Mouse (Mus musculus) ovary, adult 18-20 months (tissue): ENCODE measurements around the gene Aldh4a1.

Experiments
- DNase-seq: peaks from one replicate; pipeline ENCODE4 v3.0.0; 2022; ENCODE audit warnings: low spot score, mixed read lengths

Gene Aldh4a1

DNA sequence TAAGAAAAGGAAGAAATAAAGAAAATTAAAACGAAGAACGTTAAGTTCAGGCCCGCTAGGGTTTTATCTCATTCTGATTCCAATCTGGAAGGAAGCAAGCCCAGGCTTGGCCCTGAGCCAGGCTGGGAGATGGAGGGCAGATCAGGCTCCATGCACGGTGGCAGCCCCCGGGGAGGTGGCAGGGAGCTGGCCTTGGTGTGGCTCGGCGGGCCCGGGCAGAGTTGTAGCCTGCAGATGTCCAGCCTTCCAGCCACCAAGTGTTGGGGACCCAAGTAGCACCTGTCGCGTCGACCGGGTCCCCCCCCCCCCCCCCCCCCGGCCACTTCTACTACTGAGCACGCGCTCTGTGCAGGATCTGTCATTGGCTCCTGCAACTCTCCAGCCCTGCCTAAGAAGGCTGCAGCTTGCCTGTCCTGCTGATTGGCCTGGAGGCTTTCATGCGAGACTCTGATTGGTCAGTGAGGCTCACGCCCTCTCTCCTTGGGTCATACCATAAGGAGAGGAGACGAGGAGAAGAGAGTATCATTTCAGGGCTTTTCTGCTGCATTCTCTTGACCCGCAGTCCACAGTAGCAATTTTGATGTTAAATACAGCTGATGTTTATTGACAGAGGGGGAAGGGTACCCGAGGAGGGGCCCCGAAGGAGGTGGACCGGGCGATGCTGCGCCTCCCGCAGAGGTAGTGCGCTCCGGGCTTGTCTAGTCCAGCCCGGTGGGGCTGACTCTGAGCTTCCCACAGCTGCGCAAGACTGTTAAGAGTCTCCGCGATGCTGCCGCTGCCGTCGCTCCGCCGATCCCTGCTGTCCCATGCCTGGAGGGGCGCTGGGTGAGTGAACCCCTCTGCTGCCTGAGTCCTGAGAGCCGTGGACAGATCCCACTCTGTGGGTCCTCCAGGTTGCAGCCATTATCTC lies at the start of gene Aldh4a1:
TSS of gene Aldh4a1 (plus strand) at position 494 of the 910 bp plus-strand sequence.
- DNase-seq: peak; percentile 93

DNA sequence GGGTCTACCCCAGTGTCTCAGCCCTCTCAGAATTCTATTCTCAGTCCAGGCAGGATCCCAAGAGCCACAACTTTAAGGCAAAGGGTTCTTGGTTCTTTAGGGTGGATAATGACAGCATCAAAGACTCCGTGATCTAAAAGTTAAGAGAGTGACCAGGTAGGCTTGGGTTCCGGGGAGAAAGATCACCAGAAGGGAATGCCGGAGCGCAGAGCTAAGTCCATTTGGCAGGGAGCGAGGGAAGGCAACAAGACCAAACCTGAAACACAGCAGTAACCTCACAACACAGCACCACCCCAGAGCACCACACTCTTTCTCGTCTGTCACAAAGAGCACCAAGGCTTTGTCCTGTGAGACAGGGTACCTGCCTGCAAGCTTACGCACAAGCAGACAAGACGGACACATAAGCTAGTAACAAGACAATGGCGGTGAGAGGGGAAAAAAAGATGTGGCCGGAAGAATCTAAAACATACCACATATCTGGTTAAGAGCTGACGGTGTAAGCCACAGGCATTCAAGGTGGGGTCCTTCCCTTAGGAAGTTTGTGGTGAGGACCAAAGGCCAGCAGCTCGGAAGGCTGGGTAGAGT lies 49.6 kb upstream of the Aldh4a1 start:
- no peak for DNase-seq

DNA sequence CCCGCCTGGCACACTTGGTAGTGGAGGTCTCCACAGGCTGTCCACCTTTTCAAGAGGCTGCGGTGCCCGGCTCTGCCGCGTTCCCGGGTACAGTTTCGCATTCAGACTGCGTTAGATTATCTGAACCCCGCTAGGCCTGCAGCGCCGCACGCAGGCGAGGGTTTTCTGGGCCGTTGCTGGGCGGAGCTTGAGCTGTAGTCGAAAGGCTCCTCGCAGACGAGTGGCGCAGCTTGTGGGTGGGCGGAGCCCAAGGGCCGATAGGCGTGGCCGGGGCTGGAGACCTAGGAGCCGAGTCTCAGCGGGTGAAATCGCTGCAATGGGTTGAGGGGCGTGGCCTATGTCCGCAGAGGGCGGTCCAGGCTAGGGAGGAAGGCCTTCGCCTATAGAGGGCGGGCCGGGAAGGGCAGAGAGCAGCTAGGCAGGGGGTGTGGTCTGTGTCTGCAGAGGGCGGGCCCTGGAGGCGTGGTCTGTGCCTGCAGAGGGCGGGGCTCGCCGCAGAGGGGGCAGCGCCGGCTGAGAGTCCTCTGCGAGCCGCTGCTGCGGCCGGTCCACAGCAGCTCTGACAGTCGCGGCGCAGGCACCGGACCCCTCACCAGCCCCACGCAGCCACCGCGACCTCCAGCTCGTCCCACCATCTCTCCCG lies 48.4 kb upstream of the Aldh4a1 start:
- peak; percentile 99 for DNase-seq

DNA sequence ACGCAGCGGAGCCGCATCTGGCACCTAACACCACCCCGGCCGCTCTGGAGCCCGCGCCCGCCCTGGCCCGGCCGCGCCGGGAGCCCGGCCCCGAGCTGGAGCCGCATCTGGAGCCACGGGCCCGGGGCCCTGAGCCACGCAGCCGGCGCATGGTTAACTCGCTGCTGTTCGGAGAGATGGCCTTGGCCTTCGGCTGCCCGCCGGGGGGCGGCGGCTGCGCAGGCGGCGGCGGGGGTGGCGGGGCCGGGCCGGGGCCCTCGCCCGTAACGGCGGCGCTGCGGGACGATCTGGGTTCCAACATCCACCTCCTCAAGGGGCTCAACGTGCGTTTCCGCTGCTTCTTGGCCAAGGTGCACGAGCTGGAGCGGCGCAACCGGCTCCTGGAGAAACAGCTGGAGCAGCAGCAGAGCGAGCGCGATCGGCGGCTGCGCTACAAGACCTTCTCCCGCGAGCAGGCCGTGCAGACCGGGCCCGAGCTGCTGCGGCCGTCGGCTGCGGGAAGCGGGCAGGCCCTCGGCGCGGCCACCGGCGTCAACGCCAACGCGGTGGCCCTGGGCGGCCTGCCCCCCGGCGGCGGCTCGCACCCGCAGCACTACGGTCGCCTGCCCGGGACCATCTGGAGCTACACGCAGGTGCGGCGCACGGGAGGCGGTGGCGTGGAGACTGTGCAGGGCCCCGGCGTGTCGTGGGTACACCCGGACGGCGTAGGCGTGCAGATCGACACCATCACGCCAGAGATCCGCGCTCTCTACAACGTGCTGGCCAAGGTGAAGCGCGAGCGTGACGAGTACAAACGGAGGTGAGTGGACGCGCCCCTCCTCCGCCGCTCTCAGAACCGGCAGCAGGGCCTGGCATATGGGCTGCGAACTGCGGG lies 47.6 kb upstream of the Aldh4a1 start:
- DNase-seq: no peak

GRCm38 (mm10) chr4:139575673-139576003 lies 47.0 kb upstream of the Aldh4a1 start:
- no peak for DNase-seq

- no peak for DNase-seq
These were observed 46.3 kb upstream of the Aldh4a1 start for GRCm38 (mm10) chr4:139576251-139576880.

- DNase-seq: no peak
These were observed 45.7 kb upstream of the Aldh4a1 start for GRCm38 (mm10) chr4:139577006-139577405.

DNA sequence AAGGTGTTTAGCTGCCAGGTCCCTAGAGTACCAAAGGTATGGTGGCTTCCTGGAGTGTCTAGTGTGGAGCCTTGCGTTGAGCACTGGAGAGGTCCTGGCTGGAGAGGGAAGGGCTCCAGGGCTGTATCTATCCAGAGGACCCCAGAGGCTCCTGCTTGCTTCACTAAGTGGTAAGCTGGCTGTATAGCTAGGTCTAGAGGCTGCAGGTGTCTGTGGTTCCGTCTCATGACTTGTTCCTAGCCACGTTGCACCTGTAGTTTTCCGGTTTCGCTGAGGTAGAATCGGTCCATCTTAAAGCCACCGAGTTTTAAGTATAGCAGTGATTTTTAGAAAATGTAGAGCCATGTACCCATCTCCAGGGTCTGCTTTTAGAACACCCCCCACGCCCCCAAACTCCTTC lies 44.3 kb upstream of the Aldh4a1 start:
- no peak for DNase-seq

- DNase-seq: no peak
These were observed 43.7 kb upstream of the Aldh4a1 start for GRCm38 (mm10) chr4:139579003-139579402.

GRCm38 (mm10) chr4:139579466-139579865 lies 43.2 kb upstream of the Aldh4a1 start:
- DNase-seq: no peak

DNA sequence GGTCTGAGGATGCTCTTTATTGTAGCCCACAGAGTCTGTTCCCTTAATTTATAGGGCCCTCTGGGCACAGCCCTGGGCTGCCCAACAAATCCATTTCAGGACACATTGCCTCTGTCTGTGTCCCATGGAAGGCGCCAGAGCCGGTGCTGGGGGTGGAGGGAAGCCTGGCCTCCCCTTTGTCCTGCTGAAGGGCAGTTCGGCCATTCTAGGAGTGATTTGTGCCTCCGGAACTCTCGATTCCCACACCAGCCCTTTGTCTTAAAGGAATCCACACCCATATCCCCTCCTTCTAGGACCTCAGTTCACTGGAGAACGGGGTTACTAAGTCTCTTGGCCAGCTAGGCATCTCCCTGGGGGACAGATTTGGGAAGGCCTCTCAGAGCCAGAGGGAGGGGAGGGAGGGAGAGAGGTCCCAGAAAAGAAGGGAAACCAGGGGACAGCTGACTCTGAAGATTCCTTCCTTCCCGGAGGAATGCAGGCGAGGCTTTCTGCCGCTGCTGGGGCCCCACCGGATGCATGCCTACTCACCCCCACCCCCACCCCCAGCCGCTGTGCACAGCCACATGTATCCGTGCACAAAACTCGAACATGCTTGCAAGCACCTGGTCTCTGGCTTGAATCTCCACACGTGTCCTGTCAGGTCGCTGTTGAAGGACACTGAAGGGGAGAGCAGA lies 41.9 kb upstream of the Aldh4a1 start:
- DNase-seq: no peak

GRCm38 (mm10) chr4:139581427-139582051 lies 41.1 kb upstream of the Aldh4a1 start:
- DNase-seq: no peak

GRCm38 (mm10) chr4:139582346-139582745 lies 40.3 kb upstream of the Aldh4a1 start:
- DNase-seq: no peak

DNA sequence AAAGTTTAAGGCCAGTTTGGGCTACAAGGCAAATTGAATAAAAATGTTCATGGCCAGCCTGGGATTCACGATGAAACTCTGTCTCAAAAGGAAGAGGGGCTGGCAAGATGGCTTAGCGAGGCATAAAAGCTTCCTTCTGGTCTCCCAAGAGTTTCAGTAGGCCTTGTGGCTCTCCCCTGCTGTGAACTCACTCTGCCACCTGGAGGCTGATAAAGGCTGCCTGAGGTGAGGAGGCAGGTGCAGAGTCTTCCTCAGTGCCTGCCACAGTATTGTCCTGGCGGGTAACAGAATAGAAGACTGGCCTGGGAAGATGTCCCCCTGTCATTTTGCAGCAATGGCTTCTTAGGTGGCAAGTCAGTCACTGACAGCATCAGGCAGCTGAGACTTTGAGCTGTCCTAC lies 39.8 kb upstream of the Aldh4a1 start:
- DNase-seq: no peak

DNA sequence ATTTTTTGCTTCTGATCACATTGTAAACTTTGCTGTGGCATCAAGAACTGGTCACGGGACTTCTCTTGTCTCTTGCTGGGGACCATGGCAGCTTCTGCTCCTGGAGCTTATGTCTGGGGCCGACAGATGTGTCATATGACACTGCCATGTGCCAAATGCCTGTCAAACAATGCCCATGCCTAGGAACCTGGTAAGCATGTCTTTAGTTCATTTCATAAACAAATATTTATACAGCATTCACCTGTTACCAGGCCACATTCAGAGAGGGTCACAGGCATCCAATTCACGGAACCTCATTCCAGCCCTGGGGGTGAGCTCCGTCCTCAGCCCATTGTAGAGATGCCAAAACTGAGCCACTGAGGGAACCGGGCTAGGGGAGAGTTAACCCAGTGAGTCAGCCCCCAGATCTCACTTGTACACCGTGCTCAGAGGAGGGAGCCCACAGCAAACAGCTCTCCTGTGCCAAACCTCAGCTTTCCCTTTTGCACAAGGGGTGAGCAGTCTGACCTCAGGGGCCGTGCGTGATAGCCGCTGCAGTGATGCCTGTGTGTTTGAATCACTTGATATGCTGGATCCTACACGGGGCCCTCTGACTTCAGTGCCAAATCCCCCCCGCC lies 38.9 kb upstream of the Aldh4a1 start:
- no peak for DNase-seq

DNA sequence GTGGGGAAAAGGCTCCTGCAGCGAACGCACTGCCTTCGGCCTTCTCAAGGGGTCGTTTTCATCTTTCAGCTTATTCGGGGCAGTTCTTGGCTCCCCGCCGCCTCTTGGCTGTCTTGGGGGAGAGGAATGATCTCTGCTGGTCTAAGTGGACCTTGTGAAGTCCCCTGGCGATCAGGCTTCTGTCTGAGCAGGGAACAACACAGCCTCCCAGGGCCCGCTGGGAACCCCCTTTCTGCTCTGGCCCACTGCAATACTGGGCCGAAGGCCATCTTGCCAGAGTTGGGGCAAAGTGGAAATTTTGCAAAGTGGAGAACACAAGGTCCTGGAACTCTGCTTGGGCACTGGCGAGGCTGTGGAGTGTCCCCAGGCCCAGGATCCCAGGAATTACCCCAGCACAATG lies 38.0 kb upstream of the Aldh4a1 start:
- DNase-seq: no peak

GRCm38 (mm10) chr4:139585713-139586112 lies 37.0 kb upstream of the Aldh4a1 start:
- DNase-seq: peak; percentile 57

GRCm38 (mm10) chr4:139587370-139587769 lies 35.3 kb upstream of the Aldh4a1 start:
- DNase-seq: no peak

GRCm38 (mm10) chr4:139587773-139588172 lies 34.9 kb upstream of the Aldh4a1 start:
- no peak for DNase-seq

DNA sequence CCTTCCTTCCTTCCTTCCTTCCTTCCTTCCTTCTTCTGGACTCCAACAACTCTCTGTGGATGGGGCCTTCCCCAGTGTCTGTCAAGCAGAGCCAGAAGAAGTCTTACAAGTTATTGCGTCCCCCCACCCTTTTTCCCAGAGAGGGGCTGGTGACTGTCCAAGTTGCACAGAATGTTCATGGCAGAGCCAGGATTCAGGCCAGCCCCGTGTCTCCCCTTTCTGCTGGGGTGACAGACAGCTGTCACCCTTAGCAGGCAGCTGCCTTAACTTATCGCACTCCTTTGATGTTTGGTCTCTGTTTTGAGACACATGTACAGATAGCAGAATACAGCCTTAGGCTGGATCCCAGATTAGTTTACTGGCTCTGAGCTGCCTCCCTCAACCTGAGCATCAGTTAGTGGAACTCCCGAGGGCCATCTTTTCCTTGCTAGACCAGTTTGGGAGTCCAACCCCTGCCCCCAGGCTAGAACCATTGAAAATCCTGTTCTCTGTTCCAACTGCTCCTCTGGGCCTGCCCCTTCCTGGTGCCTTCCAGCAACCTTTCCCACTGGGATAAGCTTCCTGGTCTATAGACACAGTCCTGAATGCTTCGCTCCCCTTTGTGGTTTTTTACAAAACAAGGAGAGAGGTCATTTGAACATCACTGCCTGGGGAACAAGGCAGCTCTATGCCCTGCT lies 33.2 kb upstream of the Aldh4a1 start:
- no peak for DNase-seq
